Mouse (Mus musculus) A20 (cell line): Measurements from ENCODE around the gene Ift140.
"Not testable (repeated sequence)": the region's sequence is repeated elsewhere in the genome, so short reads cannot be mapped to it uniquely, and the experiment has no call there.

Experiments used
- DNase-seq: peaks from one replicate; pipeline ENCODE4 v3.0.0-alpha.2; 2011; ENCODE audit warnings: low read depth, low spot score

Ift140 gene

GRCm38 (mm10) chr17:25117263-25117662 lies 101.4 kb downstream of the Ift140 start:
- DNase-seq, result peak; percentile 67

DNA sequence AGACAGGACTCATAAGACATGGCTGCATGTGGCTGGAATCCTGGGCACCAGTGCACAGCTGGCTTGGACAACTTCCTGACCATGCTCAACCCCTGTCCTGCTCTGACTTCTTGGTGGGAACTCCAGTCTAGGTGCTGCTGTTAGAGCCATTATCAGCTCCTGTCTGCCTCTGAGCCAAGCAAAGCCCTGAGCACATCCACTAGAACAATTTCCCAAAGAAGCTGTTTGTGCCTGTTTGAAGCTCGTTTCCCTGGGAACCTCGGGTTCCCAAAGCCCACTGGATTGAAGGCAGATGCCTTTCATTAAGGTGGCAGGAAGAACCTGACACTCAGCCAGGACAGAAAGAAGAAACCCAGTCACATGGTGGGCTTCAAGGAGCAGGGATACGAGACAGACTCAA lies 104.5 kb downstream of the Ift140 start, which contains the start of gene Ptx4:
Ptx4 (plus strand) TSS at position 355 of the 400 bp plus-strand sequence.
- DNase-seq, result no peak

DNA sequence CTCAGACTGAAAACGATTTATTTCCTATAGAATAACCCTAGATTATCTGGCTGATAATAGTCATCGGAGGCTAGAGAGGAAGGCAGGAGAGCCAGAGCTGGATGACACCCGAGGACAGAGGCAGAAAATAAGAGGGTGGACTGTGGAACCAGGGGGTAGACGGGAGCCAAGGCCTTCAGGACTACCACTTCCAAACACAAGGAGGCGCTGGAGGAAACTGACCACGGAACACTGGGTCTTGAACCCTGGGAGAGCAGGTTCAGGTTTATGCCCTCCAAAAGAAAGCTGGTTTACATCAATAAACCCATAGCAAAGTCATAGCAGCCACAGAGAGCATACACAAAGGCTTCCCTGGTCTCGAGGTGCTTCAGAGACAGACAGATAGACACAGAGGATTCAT lies 108.1 kb downstream of the Ift140 start:
- peak; percentile 42 for DNase-seq

- not testable (repeated sequence) for DNase-seq
Measured at GRCm38 (mm10) chr17:25125442-25126060, 109.7 kb downstream of the Ift140 start.

DNA sequence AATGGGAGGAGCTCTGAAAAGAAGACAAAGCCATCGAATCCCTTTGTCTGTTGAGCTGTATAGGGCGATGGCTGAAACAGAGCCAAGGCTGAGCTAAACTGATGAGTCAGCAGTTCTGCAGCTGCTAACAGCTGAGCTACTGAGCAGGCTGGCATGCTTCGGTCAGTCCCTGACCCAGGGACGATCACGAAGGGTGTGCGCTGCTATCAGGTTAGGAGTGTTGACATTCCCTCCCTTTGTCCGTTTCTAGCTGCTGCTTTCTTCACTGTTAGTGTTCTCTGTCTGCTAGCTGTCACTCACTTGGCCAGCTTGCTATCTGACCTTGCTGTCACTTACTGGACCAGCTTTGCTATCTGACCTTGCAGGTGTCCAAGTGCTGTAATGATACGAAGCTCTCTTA lies 111.2 kb downstream of the Ift140 start:
- DNase-seq, result no peak

DNA sequence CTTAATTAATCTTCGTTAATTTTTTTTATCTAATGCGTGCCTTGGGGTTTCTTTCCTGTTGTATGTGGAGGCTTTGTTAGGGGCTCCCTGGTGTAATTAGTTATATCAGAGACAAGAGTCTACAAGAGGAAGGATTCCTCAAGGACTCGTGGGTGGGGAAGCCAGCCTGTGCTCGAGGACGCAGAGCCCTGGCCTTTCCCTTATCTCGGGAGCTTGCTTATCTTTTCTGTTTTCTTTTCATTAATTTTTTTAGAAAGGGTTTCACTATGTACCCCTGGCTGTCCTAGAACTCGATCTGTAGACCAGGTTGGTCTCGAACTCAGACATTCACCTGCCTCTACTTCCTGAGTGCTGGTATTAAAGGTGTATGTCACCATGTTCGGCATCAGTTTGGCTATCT lies 111.8 kb downstream of the Ift140 start:
- DNase-seq, result no peak

DNA sequence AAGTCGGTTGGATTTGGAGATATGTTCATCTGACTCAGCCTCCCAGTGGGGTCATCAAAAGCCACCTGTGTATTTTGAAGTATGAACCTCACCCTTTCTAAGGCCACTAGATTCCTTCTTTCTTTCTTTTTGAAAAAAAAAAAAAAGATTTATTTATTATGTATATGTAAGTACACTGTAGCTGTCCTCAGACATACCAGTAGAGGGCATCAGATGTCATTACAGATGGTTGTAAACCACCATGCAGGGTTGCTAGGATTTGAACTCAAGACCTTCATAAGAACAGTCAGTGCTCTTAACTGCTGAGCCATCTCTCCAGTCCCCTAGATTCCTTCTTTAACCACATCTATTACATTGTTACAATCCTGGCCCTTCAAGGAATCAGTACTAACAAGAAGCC lies 114.2 kb downstream of the Ift140 start:
- DNase-seq, result no peak

DNA sequence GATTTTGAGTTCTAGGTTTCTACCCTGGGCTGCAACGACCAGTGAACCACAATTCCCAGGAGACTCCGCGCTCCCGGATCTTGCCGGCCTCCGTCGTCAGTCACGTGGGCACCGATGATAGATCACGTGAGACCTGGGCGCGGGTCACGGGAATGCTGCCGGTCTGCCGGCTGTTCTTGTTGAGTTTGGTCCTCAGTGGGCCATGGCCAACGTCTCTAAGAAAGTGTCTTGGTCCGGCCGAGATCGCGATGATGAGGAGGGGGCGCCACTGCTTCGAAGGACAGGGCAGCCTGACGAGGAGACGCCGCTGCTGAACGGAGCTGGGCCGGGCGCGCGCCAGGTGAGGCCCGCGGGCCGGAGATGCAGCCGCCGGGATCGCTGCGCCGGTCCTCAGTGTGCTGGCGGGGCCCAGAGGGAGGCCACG lies 117.4 kb downstream of the Ift140 start, which contains the start of gene Clcn7:
Clcn7 (plus strand) TSS at position 117 of the 424 bp plus-strand sequence.
- peak; percentile 93 for DNase-seq

- no peak for DNase-seq
Measured at GRCm38 (mm10) chr17:25135622-25136021, 119.7 kb downstream of the Ift140 start.

DNA sequence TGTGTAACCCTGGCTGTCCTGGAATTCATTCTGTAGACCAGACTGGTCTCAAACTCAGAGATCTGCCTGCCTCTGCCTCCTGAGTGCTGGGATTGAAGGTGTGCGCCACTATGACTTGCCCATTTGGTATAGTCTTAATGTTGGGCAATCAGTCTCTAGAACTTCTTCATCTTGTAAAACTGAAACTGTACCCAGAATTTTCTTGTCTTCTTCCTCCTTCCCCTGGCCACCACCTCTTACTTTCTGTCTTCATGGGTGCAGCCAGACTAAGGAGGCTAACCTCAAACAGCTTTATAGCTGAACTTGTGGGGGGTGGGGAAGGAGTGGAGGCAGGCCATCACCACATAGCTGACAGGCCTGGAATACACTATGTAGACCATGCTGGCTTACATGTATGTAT lies 122.9 kb downstream of the Ift140 start:
- no peak for DNase-seq

- DNase-seq, result peak; percentile 15
Measured at GRCm38 (mm10) chr17:25139960-25140359, 124.1 kb downstream of the Ift140 start.
